Mouse (Mus musculus): ENCODE measurements around the gene Usf2. TPM values are rescaled to one million over a fixed set of nuclear protein-coding genes. Genes with fewer than 3 reads are reported as not detected.

Gene Usf2
- polyA plus RNA-seq (2012; rRNA removed; ENCODE audit: low replicate concordance): 122 and 253 TPM in 2 replicates

GRCm38 (mm10) chr7:30956756-30957366 lies at the start of gene Usf2:
Gene Usf2 (minus strand): TSS chr7:30956803.

GRCm38 (mm10) chr7:30973501-30974289 lies 17.1 kb upstream of the Usf2 start, which contains the start of gene Fam187b:
Gene Fam187b (plus strand): TSS chr7:30973790.

GRCm38 (mm10) chr7:30973251-30973500 lies 16.6 kb upstream of the Usf2 start, which contains the start of gene Lsr:
Gene Lsr (minus strand): TSS chr7:30973464.

GRCm38 (mm10) chr7:30943909-30944635 lies 12.5 kb downstream of the Usf2 start, which contains the start of gene Hamp:
Gene Hamp (minus strand): TSS chr7:30944032.

GRCm38 (mm10) chr7:30924581-30924980 lies 32.0 kb downstream of the Usf2 start, which contains the start of gene Hamp2:
Gene Hamp2 (minus strand): TSS chr7:30924681.

GRCm38 (mm10) chr7:30914732-30915131 lies 41.9 kb downstream of the Usf2 start, which contains the start of gene Mag:
Gene Mag (minus strand): TSS chr7:30914873.

Other genes with a start within 250 kb of the Usf2 start
- gene Atp4a, start 244.6 kb downstream of the Usf2 start, polyA plus RNA-seq (2012; rRNA removed; ENCODE audit: low replicate concordance): 0.05 and 0.70 TPM in 2 replicates
- 183 and 405 TPM in 2 replicates for gene Tmem147, start 227.3 kb downstream of the Usf2 start, polyA plus RNA-seq (2012; rRNA removed; ENCODE audit: low replicate concordance)
- gene Gapdhs, start 213.1 kb downstream of the Usf2 start, polyA plus RNA-seq (2012; rRNA removed; ENCODE audit: low replicate concordance): 0.09 and 0.10 TPM in 2 replicates
- gene Sbsn, start 205.3 kb downstream of the Usf2 start, polyA plus RNA-seq (2012; rRNA removed; ENCODE audit: low replicate concordance): 6.5 and 14.4 TPM in 2 replicates
- 5.2 and 132 TPM in 2 replicates for gene Dmkn, start 193.0 kb downstream of the Usf2 start, polyA plus RNA-seq (2012; rRNA removed; ENCODE audit: low replicate concordance)
- gene Krtdap, start 168.9 kb downstream of the Usf2 start, polyA plus RNA-seq (2012; rRNA removed; ENCODE audit: low replicate concordance): 1.2 and 71.0 TPM in 2 replicates
- 44.2 and 53.7 TPM in 2 replicates for gene Ffar2, start 133.0 kb downstream of the Usf2 start, polyA plus RNA-seq (2012; rRNA removed; ENCODE audit: low replicate concordance)
- 0.10 and 0.11 TPM in 2 replicates for gene Ffar3, start 100.6 kb downstream of the Usf2 start, polyA plus RNA-seq (2012; rRNA removed; ENCODE audit: low replicate concordance)
- gene Ffar1, start 95.2 kb downstream of the Usf2 start, polyA plus RNA-seq (2012; rRNA removed; ENCODE audit: low replicate concordance): 5.8 and 8.9 TPM in 2 replicates
- gene Cd22, start 76.5 kb downstream of the Usf2 start, polyA plus RNA-seq (2012; rRNA removed; ENCODE audit: low replicate concordance): 85.3 and 86.3 TPM in 2 replicates
- gene Mag, start 41.9 kb downstream of the Usf2 start, polyA plus RNA-seq (2012; rRNA removed; ENCODE audit: low replicate concordance): 3.9 and 5.1 TPM in 2 replicates
- gene Hamp2, start 32.1 kb downstream of the Usf2 start, polyA plus RNA-seq (2012; rRNA removed; ENCODE audit: low replicate concordance): 6.9 and 22.7 TPM in 2 replicates
- 1.9 and 22.9 TPM in 2 replicates for gene Hamp, start 12.8 kb downstream of the Usf2 start, polyA plus RNA-seq (2012; rRNA removed; ENCODE audit: low replicate concordance)
- gene Lsr, start 16.7 kb upstream of the Usf2 start, polyA plus RNA-seq (2012; rRNA removed; ENCODE audit: low replicate concordance): 48.3 and 72.9 TPM in 2 replicates
- 2.1 and 3.5 TPM in 2 replicates for gene Fam187b, start 17.0 kb upstream of the Usf2 start, polyA plus RNA-seq (2012; rRNA removed; ENCODE audit: low replicate concordance)
- 182 and 227 TPM in 2 replicates for gene Fxyd5, start 85.7 kb upstream of the Usf2 start, polyA plus RNA-seq (2012; rRNA removed; ENCODE audit: low replicate concordance)
- gene Fxyd7, start 94.7 kb upstream of the Usf2 start, polyA plus RNA-seq (2012; rRNA removed; ENCODE audit: low replicate concordance): 5.9 and 8.2 TPM in 2 replicates
- 506 and 885 TPM in 2 replicates for gene Fxyd1, start 100.4 kb upstream of the Usf2 start, polyA plus RNA-seq (2012; rRNA removed; ENCODE audit: low replicate concordance)
- 11.8 and 13.0 TPM in 2 replicates for gene Lgi4, start 102.5 kb upstream of the Usf2 start, polyA plus RNA-seq (2012; rRNA removed; ENCODE audit: low replicate concordance)
- 90.4 and 173 TPM in 2 replicates for gene Fxyd3, start 119.9 kb upstream of the Usf2 start, polyA plus RNA-seq (2012; rRNA removed; ENCODE audit: low replicate concordance)
- gene Hpn, start 158.5 kb upstream of the Usf2 start, polyA plus RNA-seq (2012; rRNA removed; ENCODE audit: low replicate concordance): 21.2 and 27.6 TPM in 2 replicates
- 99.3 and 261 TPM in 2 replicates for gene Scn1b, start 170.2 kb upstream of the Usf2 start, polyA plus RNA-seq (2012; rRNA removed; ENCODE audit: low replicate concordance)
- 227 and 415 TPM in 2 replicates for gene Gramd1a, start 199.1 kb upstream of the Usf2 start, polyA plus RNA-seq (2012; rRNA removed; ENCODE audit: low replicate concordance)

Measured in mammary gland, adult 2 months (tissue).